Mouse (Mus musculus) naive thymus-derived CD4-positive, alpha-beta T cell, adult 2 months (primary cell): ENCODE measurements around the gene Gpx1.
"Not testable (repeated sequence)": the region's sequence is repeated elsewhere in the genome, so short reads cannot be mapped to it uniquely, and the experiment has no call there.

ENCODE experiments used
- DNase-seq: peaks from one replicate; pipeline ENCODE4 v3.0.0-alpha.2; 2011; ENCODE audit warnings: low read depth

The Gpx1 gene

GRCm38 (mm10) chr9:108338886-108339781 is at the start of gene Gpx1:
TSS of gene Gpx1 (plus strand) at chr9:108338903.
- peak; percentile 92 for DNase-seq

- no peak for DNase-seq
These were observed 49.4 kb upstream of the Gpx1 start for GRCm38 (mm10) chr9:108289347-108289746.

GRCm38 (mm10) chr9:108290016-108290750 is 48.5 kb upstream of the Gpx1 start, which contains the start of gene Nicn1:
TSS of gene Nicn1 (plus strand) at chr9:108290429.
- DNase-seq: peak; percentile 95

- DNase-seq: no peak
These were observed 47.9 kb upstream of the Gpx1 start for GRCm38 (mm10) chr9:108290773-108291172.

- no peak for DNase-seq
These were observed 42.0 kb upstream of the Gpx1 start, which contains the start of gene Amt for GRCm38 (mm10) chr9:108296453-108297355. TSS of gene Amt (plus strand) at chr9:108296853.

GRCm38 (mm10) chr9:108301853-108302252 is 36.9 kb upstream of the Gpx1 start:
- no peak for DNase-seq

- DNase-seq: no peak
These were observed 34.0 kb upstream of the Gpx1 start for GRCm38 (mm10) chr9:108304716-108305115.

GRCm38 (mm10) chr9:108305170-108305569 is 33.5 kb upstream of the Gpx1 start:
- peak; percentile 35 for DNase-seq

- DNase-seq: peak; percentile 99
These were observed 32.8 kb upstream of the Gpx1 start, which contains the start of the genes Rhoa and Tcta for GRCm38 (mm10) chr9:108305629-108306520. TSS of gene Rhoa (plus strand) at chr9:108306129. TSS of gene Tcta (minus strand) at chr9:108306160.

- DNase-seq: peak; percentile 84
These were observed 32.1 kb upstream of the Gpx1 start for GRCm38 (mm10) chr9:108306571-108306980.

- peak; percentile 41 for DNase-seq
These were observed 31.5 kb upstream of the Gpx1 start for GRCm38 (mm10) chr9:108307021-108307807.

GRCm38 (mm10) chr9:108308141-108308540 is 30.6 kb upstream of the Gpx1 start:
- no peak for DNase-seq

- DNase-seq: no peak
These were observed 21.1 kb upstream of the Gpx1 start for GRCm38 (mm10) chr9:108317572-108317971.

GRCm38 (mm10) chr9:108318462-108318861 is 20.2 kb upstream of the Gpx1 start:
- DNase-seq: no peak

- DNase-seq: not testable (repeated sequence)
These were observed 16.6 kb upstream of the Gpx1 start for GRCm38 (mm10) chr9:108322054-108322453.

- no peak for DNase-seq
These were observed 13.9 kb upstream of the Gpx1 start for GRCm38 (mm10) chr9:108324784-108325183.

GRCm38 (mm10) chr9:108325811-108326210 is 12.9 kb upstream of the Gpx1 start:
- no peak for DNase-seq

- no peak for DNase-seq
These were observed 704 bp upstream of the Gpx1 start for GRCm38 (mm10) chr9:108337848-108338550.

- DNase-seq: no peak
These were observed 185 bp upstream of the Gpx1 start for GRCm38 (mm10) chr9:108338551-108338885.
